8 mouse cellular contexts compared by ENCODE assay signal in the genomic region with DNA sequence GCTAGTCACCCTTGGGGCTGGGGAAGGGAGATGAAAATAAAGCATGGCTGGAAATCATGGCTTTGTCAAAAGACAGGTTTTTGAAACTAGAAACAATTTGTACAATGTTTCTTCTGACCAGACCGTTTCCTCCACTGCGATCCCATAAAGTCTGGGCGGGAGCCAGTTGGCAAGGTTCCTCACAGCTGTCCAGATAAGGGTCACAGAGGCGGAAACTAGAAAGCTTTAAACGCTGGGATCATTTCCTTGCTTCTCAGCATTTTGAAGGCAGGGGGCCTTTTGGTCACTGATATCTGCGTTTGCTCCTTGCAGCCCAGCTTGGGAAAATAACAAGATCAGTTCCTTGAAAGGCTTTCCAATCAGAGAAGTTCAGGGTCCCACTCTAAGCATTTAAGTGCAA.
DNase-seq lines count a peak whose midpoint lies in the region; ATAC-seq lines count a peak whose summit lies in the region.

No protein-coding gene starts in this region.

- no peak overlapping the region for H3K4me3 ChIP-seq in limb, embryonic 15.5 days
- H3K4me3 ChIP-seq in stomach, embryonic 15.5 days (replicated peaks): no peak overlapping the region

- ATAC-seq in limb, embryonic 15.5 days (ENCODE audit: insufficient number of reproducible peaks, low FRiP score, low TSS enrichment, low read depth): no peak
- peak; percentile 71 for ATAC-seq in stomach, embryonic 15.5 days (ENCODE audit: insufficient read depth, low FRiP score, low read depth)
- ATAC-seq in megakaryocyte, adult 5-6 weeks (ENCODE audit: poor library complexity, severe bottlenecking): no peak

- peak overlapping the region; percentile 35; the same call in 1 of the 2 replicates for H3K27ac ChIP-seq in limb, embryonic 15.5 days
- peak overlapping the region; percentile 72 for H3K27ac ChIP-seq in stomach, embryonic 15.5 days

- H3K36me3 ChIP-seq in limb, embryonic 15.5 days: no peaks in the 10 kb centered on the region
- H3K36me3 ChIP-seq in stomach, embryonic 15.5 days: no peaks in the 10 kb centered on the region

- no peaks in the 10 kb centered on the region for H3K9me3 ChIP-seq in limb, embryonic 15.5 days
- no peaks in the 10 kb centered on the region for H3K9me3 ChIP-seq in stomach, embryonic 15.5 days

- intact Hi-C loops in heart, postnatal 36 days (cut with DNase I): loop anchor here (10.0 kb wide), 3 partner anchors 156 to 606 kb away; no protein-coding TSS in a partner anchor

- WGBS in limb, embryonic 15.5 days: 14% methylated on average over 6 of the region's 6 CpGs
- 8% methylated on average over 6 of the region's 6 CpGs for WGBS in stomach, embryonic 15.5 days

- H3K4me1 ChIP-seq in limb, embryonic 15.5 days: peaks cover 15% of the 10 kb centered on the region
- peaks cover 7% of the 10 kb centered on the region for H3K4me1 ChIP-seq in stomach, embryonic 15.5 days

- H3K27me3 ChIP-seq in limb, embryonic 15.5 days: no peaks in the 10 kb centered on the region
- no peaks in the 10 kb centered on the region for H3K27me3 ChIP-seq in stomach, embryonic 15.5 days (replicated peaks)

- peak; percentile 20 to 37 for DNase-seq in spleen, adult 18-20 months
- DNase-seq in spleen, adult 12 weeks (ENCODE audit: low spot score): no peak
- peak; percentile 70 for DNase-seq in fibroblast of lung, adult 2 months (ENCODE audit: low read depth)
- DNase-seq in heart, postnatal 36 days: peak; percentile 92 to 93
- no peak for DNase-seq in layer of hippocampus, adult 18-20 months (ENCODE audit: low spot score in 2 of 2)

- no peak overlapping the region for H3K9ac ChIP-seq in limb, embryonic 15.5 days
- no peak overlapping the region for H3K9ac ChIP-seq in stomach, embryonic 15.5 days

- no peak overlapping the region for H3K4me2 ChIP-seq in limb, embryonic 15.5 days
- H3K4me2 ChIP-seq in stomach, embryonic 15.5 days: peak overlapping the region; percentile 16; the same call in 1 of the 2 replicates

Comparison
In these comparisons a context has a peak if more than half of its experiments do, and no peak if none do; other contexts are left out.
1. DNase-seq: peak in spleen, adult 18-20 months (2 of 2), fibroblast of lung, adult 2 months (single experiment) and heart, postnatal 36 days (2 of 2); none in spleen, adult 12 weeks (single experiment) and layer of hippocampus, adult 18-20 months (0 of 2).